Mouse (Mus musculus): ENCODE results near the gene Pip5kl1. TPM values are rescaled to one million over a fixed set of nuclear protein-coding genes. Genes with fewer than 3 reads are reported as not detected.

Gene Pip5kl1
- total RNA-seq, 2 experiments from 2014 or later: 8.6 to 10.3 TPM

Other genes with a start within 250 kb of the Pip5kl1 start
- gene Ciz1, start 222.5 kb upstream of the Pip5kl1 start, total RNA-seq (2021): 10 to 100 TPM; 66.4 to 78.3 TPM
- 1,000 to 10,000 TPM; 1,236 to 1,244 TPM for gene Dnm1, start 221.5 kb upstream of the Pip5kl1 start, total RNA-seq (2021)
- 100 to 1,000 TPM; 283 to 350 TPM for gene 1110008P14Rik, start 192.9 kb upstream of the Pip5kl1 start, total RNA-seq (2021)
- under 1 TPM; 0.77 to 0.84 TPM for gene Lcn2, start 186.5 kb upstream of the Pip5kl1 start, total RNA-seq (2021)
- 10 to 100 TPM; 49.5 to 51.2 TPM for gene Ptges2, start 178.9 kb upstream of the Pip5kl1 start, total RNA-seq (2021)
- gene Naif1, start 124.3 kb upstream of the Pip5kl1 start, total RNA-seq (2021): 1 to 10 TPM; 3.7 to 4.6 TPM
- 10 to 100 TPM; 67.5 to 72.1 TPM for gene Slc25a25, start 123.4 kb upstream of the Pip5kl1 start, total RNA-seq (2021)
- gene Fam102a, start 39.5 kb upstream of the Pip5kl1 start, total RNA-seq (2021): 10 to 100 TPM; 67.3 to 68.4 TPM
- gene Dpm2, start 3.9 kb upstream of the Pip5kl1 start, total RNA-seq (2021): 10 to 100 TPM; 71.4 to 77.1 TPM
- gene 9430097D07Rik, start 887 bp downstream of the Pip5kl1 start, total RNA-seq (2021): under 1 TPM; 0.79 to 0.82 TPM
- gene St6galnac4, start 12.3 kb downstream of the Pip5kl1 start, total RNA-seq (2021): 10 to 100 TPM; 40.6 TPM
- 100 to 1,000 TPM; 113 to 130 TPM for gene St6galnac6, start 24.9 kb downstream of the Pip5kl1 start, total RNA-seq (2021)
- 100 to 1,000 TPM; 151 to 160 TPM for gene Ak1, start 47.0 kb downstream of the Pip5kl1 start, total RNA-seq (2021)
- gene Eng, start 71.8 kb downstream of the Pip5kl1 start, total RNA-seq (2021): 10 to 100 TPM; 18.4 to 19.9 TPM
- gene Fpgs, start 129.3 kb downstream of the Pip5kl1 start, total RNA-seq (2021): 1 to 10 TPM; 7.6 to 9.0 TPM
- 100 to 1,000 TPM; 128 to 133 TPM for gene Cdk9, start 138.3 kb downstream of the Pip5kl1 start, total RNA-seq (2021)
- gene Sh2d3c, start 146.3 kb downstream of the Pip5kl1 start, total RNA-seq (2021): 10 to 100 TPM; 27.9 to 35.5 TPM
- 1 to 10 TPM; 2.2 to 2.8 TPM for gene 6330409D20Rik, start 166.2 kb downstream of the Pip5kl1 start, total RNA-seq (2021)
- gene Tor2a, start 182.4 kb downstream of the Pip5kl1 start, total RNA-seq (2021): 10 to 100 TPM; 28.7 to 34.3 TPM
- gene Ttc16, start 200.8 kb downstream of the Pip5kl1 start, total RNA-seq (2021): 1 to 10 TPM in 1 of 2 experiments, under 1 TPM in 1; 0.88 to 1.0 TPM
- 10 to 100 TPM in 1 of 2 experiments, 1 to 10 TPM in 1; 8.1 to 10.2 TPM for gene Ptrh1, start 201.0 kb downstream of the Pip5kl1 start, total RNA-seq (2021)
- gene Cfap157, start 209.6 kb downstream of the Pip5kl1 start, total RNA-seq (2021): under 1 TPM; 0.28 to 0.33 TPM